Comparison of ENCODE assay signal across 27 mouse cellular contexts in genomic region chr9:66329474-66329873, GRCm38 (mm10). TPM values are rescaled to one million over a fixed set of nuclear protein-coding genes. Genes with fewer than 3 reads are reported as not detected.
DNase-seq lines count a peak whose midpoint lies in the region.
"Had no signal": no experiment of that assay in that cellular context is flagged by ENCODE, and none has a peak within 500 bp of the region (broad histone marks: within the 10 kb centered on the region; RNA-seq: fewer than 3 reads in every experiment).

No protein-coding gene starts in this region.

- peak; percentile 63 for DNase-seq in heart, adult 11 months
- DNase-seq in heart, adult 18-20 months, result no peak
- DNase-seq in 3T3-L1 (ENCODE audit: low read depth, low spot score), result peak; percentile 30
- DNase-seq in embryo, embryonic 10.5 days (ENCODE audit: low spot score), result peak; percentile 58
- peak; percentile 37 for DNase-seq in limb, embryonic 10.5 days (ENCODE audit: low spot score)
- no peak for DNase-seq in right cerebral cortex, adult 18-20 months
- no peak for DNase-seq in T-cell, adult 2 months (ENCODE audit: low spot score)
- no peak for DNase-seq in ovary, postnatal 14 days (ENCODE audit: low spot score)
- DNase-seq: adrenal gland, postnatal 10 days; B cell, adult 2 months; cerebellum, adult 9-11 months; gastrocnemius, adult 2 months; kidney, adult 9 months; kidney, postnatal 14 days; layer of hippocampus, postnatal 36 days; thymus, adult 2 months; thymus, postnatal 4 days had no signal

- 40% methylated on average over 6 of the region's 6 CpGs for WGBS in limb, embryonic 10.5 days

- no peak overlapping the region for H3K4me3 ChIP-seq in limb, embryonic 10.5 days
- H3K4me3 ChIP-seq: forebrain, embryonic 12.5 days; gastrocnemius, adult 2 months; limb, embryonic 15.5 days; liver, embryonic 15.5 days; midbrain, embryonic 10.5 days; neural tube, embryonic 15.5 days had no signal

- peaks cover 14% of the 10 kb centered on the region; the same call in 1 of the 2 replicates for H3K4me1 ChIP-seq in limb, embryonic 10.5 days
- H3K4me1 ChIP-seq: forebrain, embryonic 12.5 days; limb, embryonic 15.5 days; midbrain, embryonic 10.5 days; neural tube, embryonic 15.5 days had no signal

- no peaks in the 10 kb centered on the region for H3K36me3 ChIP-seq in limb, embryonic 10.5 days
- H3K36me3 ChIP-seq: forebrain, embryonic 12.5 days; G1E; limb, embryonic 15.5 days; liver, embryonic 15.5 days; midbrain, embryonic 10.5 days; neural tube, embryonic 15.5 days had no signal

- H3K27ac ChIP-seq in limb, embryonic 10.5 days, result no peak overlapping the region; the same call in 1 of the 2 replicates
- H3K27ac ChIP-seq: forebrain, embryonic 12.5 days; hindbrain, postnatal 0 days; limb, embryonic 15.5 days; liver, embryonic 15.5 days; macrophage; midbrain, embryonic 10.5 days; neural tube, embryonic 15.5 days; stomach, postnatal 0 days had no signal

- no peaks in the 10 kb centered on the region for H3K27me3 ChIP-seq in limb, embryonic 10.5 days (ENCODE audit: low read depth, poor library complexity, severe bottlenecking)
- H3K27me3 ChIP-seq: CH12.LX; forebrain, embryonic 12.5 days; limb, embryonic 15.5 days; liver, embryonic 15.5 days; neural tube, embryonic 15.5 days had no signal

- no peaks in the 10 kb centered on the region for H3K9me3 ChIP-seq in limb, embryonic 10.5 days (replicated peaks)
- H3K9me3 ChIP-seq: forebrain, embryonic 12.5 days; G1E; limb, embryonic 15.5 days; liver, embryonic 15.5 days; midbrain, embryonic 10.5 days; neural tube, embryonic 15.5 days had no signal

RNA-seq across cellular contexts. Expression of gene Herc1, which starts 20.8 kb away (rescaled TPM):
- total RNA-seq in heart, adult 18-20 months (2021), result 10 to 100 TPM; 31.4 to 36.5 TPM
- polyA plus RNA-seq in limb, embryonic 10.5 days (2016; fragmentation: Nextera tagmentation; extraction: Ambion mirVana), result 21.4 and 22.4 TPM in 2 replicates

Comparison
In these comparisons a context has a peak if more than half of its experiments do, and no peak if none do; other contexts are left out.
1. DNase-seq: peak in heart, adult 11 months (single experiment), 3T3-L1 (single experiment), embryo, embryonic 10.5 days (single experiment) and limb, embryonic 10.5 days (single experiment); none in heart, adult 18-20 months (0 of 2), right cerebral cortex, adult 18-20 months (single experiment), T-cell, adult 2 months (single experiment) and ovary, postnatal 14 days (single experiment).